Mouse (Mus musculus) retina, adult 2 months (tissue): Measurements from ENCODE around the gene Cacna2d1.

Experiments used
- DNase-seq: peaks from one replicate; pipeline ENCODE4 v3.0.0-alpha.2; 2012; ENCODE audit warnings: low read depth, low spot score

Cacna2d1 gene

GRCm38 (mm10) chr5:15934376-15935233 lies at the start of gene Cacna2d1:
Gene Cacna2d1, plus strand, starts transcription at chr5:15934691.
- no peak for DNase-seq

- no peak for DNase-seq
These were observed 39.4 kb upstream of the Cacna2d1 start for GRCm38 (mm10) chr5:15895098-15895497.

- DNase-seq: no peak
These were observed 37.8 kb upstream of the Cacna2d1 start for GRCm38 (mm10) chr5:15896706-15897105.

- DNase-seq: no peak
These were observed 28.0 kb upstream of the Cacna2d1 start for GRCm38 (mm10) chr5:15906446-15906845.

GRCm38 (mm10) chr5:15914931-15915330 lies 19.6 kb upstream of the Cacna2d1 start:
- no peak for DNase-seq

GRCm38 (mm10) chr5:15928506-15928905 lies 6.0 kb upstream of the Cacna2d1 start:
- no peak for DNase-seq

GRCm38 (mm10) chr5:15933017-15933416 lies 1.5 kb upstream of the Cacna2d1 start:
- DNase-seq: no peak

GRCm38 (mm10) chr5:15933581-15934375 lies 713 bp upstream of the Cacna2d1 start:
- no peak for DNase-seq

- DNase-seq: no peak
These were observed 790 bp downstream of the Cacna2d1 start for GRCm38 (mm10) chr5:15935234-15935728.

- no peak for DNase-seq
These were observed 1.6 kb downstream of the Cacna2d1 start for GRCm38 (mm10) chr5:15935831-15936710.

- DNase-seq: no peak
These were observed 6.8 kb downstream of the Cacna2d1 start for GRCm38 (mm10) chr5:15941191-15941725.

- DNase-seq: no peak
These were observed 7.6 kb downstream of the Cacna2d1 start for GRCm38 (mm10) chr5:15942051-15942450.

- no peak for DNase-seq
These were observed 14.0 kb downstream of the Cacna2d1 start for GRCm38 (mm10) chr5:15948290-15949037.

GRCm38 (mm10) chr5:15959760-15960159 lies 25.3 kb downstream of the Cacna2d1 start:
- DNase-seq: no peak

- DNase-seq: no peak
These were observed 27.4 kb downstream of the Cacna2d1 start for GRCm38 (mm10) chr5:15961866-15962265.

- no peak for DNase-seq
These were observed 32.4 kb downstream of the Cacna2d1 start for GRCm38 (mm10) chr5:15966888-15967287.

GRCm38 (mm10) chr5:15971821-15972220 lies 37.3 kb downstream of the Cacna2d1 start:
- DNase-seq: no peak

- no peak for DNase-seq
These were observed 37.9 kb downstream of the Cacna2d1 start for GRCm38 (mm10) chr5:15972351-15972750.

GRCm38 (mm10) chr5:15974652-15975051 lies 40.2 kb downstream of the Cacna2d1 start:
- no peak for DNase-seq

GRCm38 (mm10) chr5:15979225-15979624 lies 44.7 kb downstream of the Cacna2d1 start:
- no peak for DNase-seq
